Mouse (Mus musculus) CH12F3 (cell line): Measurements from ENCODE around the gene Fat2.

ENCODE experiments used
- in situ Hi-C: fragments of 300-500 bp; cut with MboI; formaldehyde crosslinking; loops from 2 replicates; pipeline ENCODE4 v1.14.3; 2020; ENCODE audit warnings: low sequenced_read_pairs

Fat2 gene

DNA sequence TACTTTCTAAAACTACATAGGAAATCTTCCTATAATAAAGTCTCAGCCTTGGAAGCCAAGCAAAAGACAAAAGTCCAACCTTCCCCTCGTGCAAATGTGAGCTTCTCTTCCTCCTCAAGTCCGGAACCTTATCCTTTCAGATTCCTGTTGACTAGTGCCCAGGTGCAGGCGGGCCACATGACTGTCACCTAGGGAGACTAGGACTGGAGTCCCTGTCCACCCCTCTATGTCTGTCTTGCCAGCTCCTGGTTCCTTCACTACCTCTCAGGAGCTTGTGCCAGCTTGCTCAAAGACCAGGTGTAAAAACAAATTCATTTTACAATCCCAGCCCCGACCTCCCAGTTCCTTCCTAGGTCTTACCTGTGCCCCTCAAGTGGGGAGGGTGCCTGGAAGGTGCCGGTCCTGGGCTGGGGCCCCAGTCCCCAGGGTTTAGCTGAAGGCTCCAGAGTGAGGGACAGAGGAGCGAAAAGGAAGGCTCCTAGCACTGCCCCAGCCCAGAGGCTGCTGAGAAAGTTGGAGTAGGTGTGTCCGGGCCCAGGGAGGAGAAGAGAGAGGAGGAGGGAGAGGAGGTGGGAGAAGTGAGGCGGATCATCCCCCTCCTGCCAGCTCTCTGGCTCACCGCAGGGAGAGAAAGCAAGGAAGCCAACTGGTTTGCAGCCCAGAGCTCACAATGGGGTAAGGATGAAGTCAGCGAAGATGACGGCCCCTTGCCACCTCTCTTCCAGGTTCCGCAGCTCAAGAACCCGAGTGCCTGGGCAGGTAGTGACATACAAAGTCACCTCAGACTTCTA lies at the start of gene Fat2:
Gene Fat2 (minus strand): TSS at position 464 of the 791 bp plus-strand sequence.
- in situ Hi-C loops: no loop called here

DNA sequence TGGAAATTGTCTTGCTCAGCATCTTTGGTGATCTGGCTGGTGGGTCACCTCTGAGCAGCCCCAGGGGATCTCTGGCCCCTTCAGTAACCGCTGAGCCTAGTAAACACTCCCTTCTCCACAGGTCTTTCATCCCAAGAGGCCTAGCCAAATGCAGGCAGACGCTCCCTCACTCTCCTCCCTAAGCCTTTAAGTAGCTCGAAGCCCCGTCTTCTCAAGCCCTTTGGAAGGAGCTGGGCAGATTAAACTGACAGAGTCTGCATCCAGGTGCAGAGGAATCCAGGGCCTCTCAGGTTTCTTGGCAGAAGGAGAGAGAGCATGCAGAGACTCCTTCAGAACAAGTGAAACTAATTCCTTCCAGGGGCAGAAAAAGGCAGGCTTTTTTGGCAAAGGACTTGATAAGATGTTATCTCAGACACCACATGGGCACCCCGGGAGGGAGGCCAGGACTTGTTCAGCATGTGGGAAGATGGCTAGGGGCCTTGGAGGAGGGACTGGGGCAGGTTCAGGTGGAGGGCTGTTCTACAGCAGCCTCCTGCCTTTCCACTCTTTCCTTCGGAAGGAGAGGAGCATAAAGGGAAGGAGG lies 47.2 kb upstream of the Fat2 start:
- in situ Hi-C loops: loop anchor here (5.0 to 10.0 kb wide), 2 partner anchors 64 to 209 kb away; no protein-coding TSS in a partner anchor

- in situ Hi-C loops: loop anchor here (5.0 to 10.0 kb wide), 2 partner anchors 66 to 206 kb away; no protein-coding TSS in a partner anchor
Observed at GRCm38 (mm10) chr11:55380908-55381307, 44.5 kb upstream of the Fat2 start.

DNA sequence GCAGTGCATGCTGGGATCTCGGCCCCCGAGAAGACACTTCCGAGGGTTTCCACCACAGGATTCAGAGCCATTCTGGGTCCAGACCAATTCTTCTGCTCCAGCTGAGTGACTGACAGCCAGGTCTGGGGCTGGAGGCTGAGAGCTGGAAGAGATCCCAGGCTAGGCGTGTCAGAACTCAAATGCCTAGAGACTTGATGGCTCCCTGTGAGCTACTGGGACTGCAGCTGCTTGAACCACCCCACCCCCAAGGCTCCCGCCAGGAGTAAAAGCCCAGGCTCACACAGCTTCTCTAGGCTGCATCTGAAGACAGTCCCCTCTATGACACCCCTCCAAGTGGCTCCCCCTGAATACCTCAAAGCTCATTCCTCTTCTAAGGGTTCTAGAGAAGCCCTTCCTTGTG lies 42.0 kb upstream of the Fat2 start:
- in situ Hi-C loops: no loop called here

DNA sequence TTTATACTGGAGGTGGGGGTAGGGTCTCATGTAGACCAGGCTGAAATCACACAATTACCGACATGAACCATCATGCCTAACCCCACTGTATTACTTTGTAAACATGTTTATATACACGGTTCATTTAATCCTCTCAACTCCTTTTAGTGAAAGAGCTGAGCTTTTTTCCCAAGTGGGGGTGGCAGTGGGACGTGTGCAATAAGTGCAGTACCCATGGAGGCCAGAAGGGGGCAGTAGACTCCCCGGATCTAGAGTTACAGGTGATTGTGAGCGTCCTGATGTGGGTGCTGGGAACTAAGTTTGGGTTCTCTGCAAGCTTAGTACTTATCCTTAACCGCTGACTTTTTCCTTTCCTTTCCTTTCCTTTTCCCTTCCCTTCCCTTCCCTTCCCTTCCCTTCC lies 37.5 kb upstream of the Fat2 start:
- in situ Hi-C loops: no loop called here

DNA sequence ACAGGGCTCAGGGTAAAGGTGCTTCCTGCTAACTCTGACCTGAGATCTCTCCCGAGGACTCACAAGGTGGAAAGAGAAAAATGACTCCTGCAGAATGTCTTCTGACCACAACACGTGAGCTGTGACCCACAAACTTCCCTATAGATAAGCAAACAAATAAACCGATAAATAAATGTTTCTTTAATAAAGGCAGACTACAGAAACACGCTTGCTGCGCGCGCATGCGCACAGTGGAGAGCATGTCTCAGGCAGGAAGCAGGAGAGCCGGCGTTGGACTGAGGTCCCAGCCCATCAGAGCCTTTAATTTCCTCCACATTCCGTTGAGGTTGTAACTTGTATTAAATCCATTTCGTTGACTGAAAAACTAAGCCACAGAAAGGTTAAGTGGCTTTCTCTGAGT lies 37.0 kb upstream of the Fat2 start:
- in situ Hi-C loops: no loop called here

- in situ Hi-C loops: no loop called here
Observed at GRCm38 (mm10) chr11:55372001-55372400, 35.6 kb upstream of the Fat2 start.

GRCm38 (mm10) chr11:55369093-55369471 lies 32.7 kb upstream of the Fat2 start:
- in situ Hi-C loops: no loop called here

- in situ Hi-C loops: no loop called here
Observed at GRCm38 (mm10) chr11:55368388-55369092, 32.2 kb upstream of the Fat2 start.

DNA sequence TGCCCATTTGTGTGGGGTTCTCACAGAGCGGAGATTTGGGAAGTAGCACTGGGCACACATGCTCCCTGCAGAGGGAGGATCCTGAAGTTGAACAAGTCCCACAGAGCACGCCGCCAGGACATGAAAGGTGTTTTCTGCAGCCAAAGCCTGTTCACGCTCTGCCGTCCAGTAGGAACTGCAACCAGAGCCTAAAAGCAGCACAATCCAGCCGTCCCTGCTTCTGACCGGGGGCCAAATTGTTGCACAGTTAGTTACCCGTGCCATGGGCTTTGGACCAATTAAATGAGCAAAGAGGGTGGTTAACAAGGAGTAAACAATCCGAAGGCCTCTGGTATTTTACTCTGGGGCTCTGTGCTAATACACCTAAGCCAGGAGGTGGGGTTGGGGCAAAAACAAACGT lies 31.4 kb upstream of the Fat2 start:
- in situ Hi-C loops: no loop called here

DNA sequence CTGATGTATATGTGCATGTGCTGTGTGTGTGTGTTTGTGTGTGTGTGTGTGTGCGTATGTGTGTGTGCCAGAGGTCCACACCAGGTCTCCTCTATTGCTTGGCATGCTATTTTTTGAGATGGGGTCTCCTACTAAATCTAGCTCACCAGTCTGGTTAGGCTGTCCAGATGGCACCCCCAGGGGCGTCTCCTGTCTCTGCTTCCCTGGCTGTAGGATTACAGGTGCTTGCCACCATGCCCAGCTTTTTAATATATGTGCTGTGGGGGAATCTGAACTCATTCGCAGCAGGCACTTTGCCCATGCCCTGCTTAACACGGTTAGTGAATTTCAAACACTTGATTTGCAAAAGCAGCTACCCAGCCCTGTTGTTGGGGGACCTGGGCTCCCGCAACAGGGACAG lies 29.5 kb upstream of the Fat2 start:
- in situ Hi-C loops: no loop called here

- in situ Hi-C loops: no loop called here
Observed at GRCm38 (mm10) chr11:55365242-55365641, 28.9 kb upstream of the Fat2 start.

GRCm38 (mm10) chr11:55364662-55365061 lies 28.3 kb upstream of the Fat2 start:
- in situ Hi-C loops: no loop called here

GRCm38 (mm10) chr11:55358094-55358783 lies 21.9 kb upstream of the Fat2 start:
- in situ Hi-C loops: no loop called here

DNA sequence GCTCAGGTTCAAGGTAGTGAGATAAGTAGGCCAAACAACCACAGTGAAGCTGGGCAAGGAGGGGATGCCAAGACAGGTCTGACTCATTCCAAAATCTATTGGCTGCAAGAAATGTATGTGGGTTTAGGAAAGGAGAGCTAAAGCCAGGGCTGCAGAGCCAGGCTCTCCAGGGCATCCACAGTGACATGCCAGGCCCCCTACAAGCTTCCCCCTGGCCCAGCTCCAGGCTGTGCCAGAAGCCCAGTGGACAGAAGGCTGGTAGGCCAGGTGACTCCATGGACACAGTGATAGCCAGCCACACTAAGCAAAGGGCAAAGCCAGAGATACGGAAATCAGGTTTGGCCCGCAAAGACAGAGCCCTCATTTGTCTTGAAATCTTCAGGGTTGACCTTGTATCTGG lies 20.5 kb upstream of the Fat2 start:
- in situ Hi-C loops: no loop called here

- in situ Hi-C loops: no loop called here
Observed at GRCm38 (mm10) chr11:55341961-55342371, 5.6 kb upstream of the Fat2 start.

- in situ Hi-C loops: no loop called here
Observed at GRCm38 (mm10) chr11:55340789-55341188, 4.4 kb upstream of the Fat2 start.

GRCm38 (mm10) chr11:55337032-55337769 lies 837 bp upstream of the Fat2 start:
- in situ Hi-C loops: no loop called here

DNA sequence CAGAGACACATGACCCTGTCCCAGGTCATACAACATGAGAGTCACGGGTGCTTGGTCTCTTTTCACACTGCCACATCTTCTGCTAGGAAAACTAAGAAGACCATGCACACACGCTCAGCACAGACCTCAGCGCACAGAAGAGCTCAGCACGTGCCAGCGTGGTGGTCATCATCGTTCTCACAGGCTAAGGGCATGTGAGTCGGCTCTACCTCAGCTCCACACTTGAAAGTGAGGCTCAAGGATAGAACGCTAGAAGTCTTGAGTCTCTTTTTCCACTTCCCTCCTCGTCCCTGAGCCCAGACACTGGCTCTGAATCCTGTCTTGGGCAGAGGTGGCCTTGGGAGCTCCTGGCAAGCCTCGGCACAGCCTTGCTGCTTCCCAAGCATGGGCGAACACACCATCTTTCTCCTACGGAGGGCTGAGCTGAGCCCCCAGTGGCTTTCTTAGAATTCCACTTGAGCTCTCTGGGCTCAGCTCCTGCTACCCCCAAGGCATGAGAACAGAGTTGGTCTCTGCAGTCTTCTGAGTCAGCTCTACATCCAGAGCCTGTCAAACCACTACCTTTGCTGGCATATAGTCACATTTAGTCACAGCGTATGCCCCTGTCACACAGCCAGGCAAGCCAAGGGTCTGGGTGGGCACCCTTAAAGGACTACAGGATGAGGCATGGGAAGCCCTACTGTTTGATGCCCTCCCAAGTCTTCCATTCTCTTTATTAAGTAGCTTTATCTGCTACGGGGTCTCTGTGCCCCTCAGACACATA lies 869 bp downstream of the Fat2 start:
- in situ Hi-C loops: no loop called here

GRCm38 (mm10) chr11:55334545-55334944 lies 1.8 kb downstream of the Fat2 start:
- in situ Hi-C loops: no loop called here
